8 mouse cellular contexts compared by ENCODE assay signal in genomic region chr11:78164924-78165760, GRCm38 (mm10). TPM values are rescaled to one million over a fixed set of nuclear protein-coding genes. Genes with fewer than 3 reads are reported as not detected.
DNase-seq lines count a peak whose midpoint lies in the region; ATAC-seq lines count a peak whose summit lies in the region.

Gene Traf4 (minus strand): TSS chr11:78165589.

- WGBS in limb, embryonic 11.5 days: under 1% methylated on average over 76 of the region's 78 CpGs
- under 1% methylated on average over 76 of the region's 78 CpGs for WGBS in midbrain, embryonic 12.5 days

- ATAC-seq in limb, embryonic 11.5 days (ENCODE audit: insufficient number of reproducible peaks, low FRiP score, low TSS enrichment, low read depth): peak; percentile 72
- peak; percentile 80 for ATAC-seq in midbrain, embryonic 12.5 days (ENCODE audit: low FRiP score, low read depth)

- intact Hi-C loops in gastrocnemius, postnatal 14 days (cut with DNase I; ENCODE audit: low total_unique reads): no loop called here

- H3K9ac ChIP-seq in limb, embryonic 11.5 days (ENCODE audit: low read length): peak within 1 kb of the TSS; percentile 98
- peak within 1 kb of the TSS; percentile 99 for H3K9ac ChIP-seq in midbrain, embryonic 12.5 days (replicated peaks)

- no peaks in the 10 kb centered on the region for H3K27me3 ChIP-seq in limb, embryonic 11.5 days (ENCODE audit: control insufficient read depth, insufficient read depth, low read length)
- H3K27me3 ChIP-seq in midbrain, embryonic 12.5 days: peaks cover 17% of the 10 kb centered on the region

- peak within 1 kb of the TSS; percentile 99 for H3K4me3 ChIP-seq in limb, embryonic 11.5 days (ENCODE audit: low read depth, low read length)
- H3K4me3 ChIP-seq in midbrain, embryonic 12.5 days: peak within 1 kb of the TSS; percentile 100

- peaks cover 23% of the 10 kb centered on the region for H3K4me1 ChIP-seq in limb, embryonic 11.5 days (ENCODE audit: control insufficient read depth, insufficient read depth, low read length)
- H3K4me1 ChIP-seq in midbrain, embryonic 12.5 days: peaks cover 27% of the 10 kb centered on the region

- H3K36me3 ChIP-seq in limb, embryonic 11.5 days (ENCODE audit: control insufficient read depth, insufficient read depth, low read length): peaks cover 18% of the 10 kb centered on the region
- peaks cover 27% of the 10 kb centered on the region for H3K36me3 ChIP-seq in midbrain, embryonic 12.5 days

- H3K4me2 ChIP-seq in limb, embryonic 11.5 days (ENCODE audit: low read depth, severe bottlenecking): peak within 1 kb of the TSS; percentile 61
- H3K4me2 ChIP-seq in midbrain, embryonic 12.5 days (replicated peaks): peak within 1 kb of the TSS; percentile 75

- H3K27ac ChIP-seq in limb, embryonic 11.5 days (replicated peaks; ENCODE audit: low read depth, low read length): peak within 1 kb of the TSS; percentile 99
- peak within 1 kb of the TSS; percentile 99 for H3K27ac ChIP-seq in midbrain, embryonic 12.5 days (replicated peaks)

- DNase-seq in layer of hippocampus, adult 18-20 months (ENCODE audit: low spot score in 2 of 2): peak; percentile 56 to 70
- no peak for DNase-seq in layer of hippocampus, adult 9-11 months
- peak; percentile 72 to 77 for DNase-seq in cerebellum, postnatal 36 days
- peak; percentile 87 for DNase-seq in gastrocnemius, postnatal 14 days
- DNase-seq in induced T-regulatory cell, adult 2 months (ENCODE audit: low read depth): peak; percentile 91
- DNase-seq in limb, embryonic 11.5 days (ENCODE audit: low spot score): peak; percentile 92
- DNase-seq in spleen, adult 12 weeks (ENCODE audit: low spot score): peak; percentile 78

- H3K9me3 ChIP-seq in limb, embryonic 11.5 days (ENCODE audit: control insufficient read depth, low read length): no peaks in the 10 kb centered on the region
- no peaks in the 10 kb centered on the region for H3K9me3 ChIP-seq in midbrain, embryonic 12.5 days

RNA-seq across cellular contexts. Expression of gene Traf4, which starts in this region (rescaled TPM):
- 1 to 10 TPM; 8.3 to 9.8 TPM for total RNA-seq in layer of hippocampus, adult 18-20 months (2021)
- 10 to 100 TPM in 1 of 2 experiments, 1 to 10 TPM in 1; 7.6 to 10.2 TPM for total RNA-seq in gastrocnemius, postnatal 14 days (2021)
- polyA plus RNA-seq in limb, embryonic 11.5 days (2014; fragmentation: Nextera tagmentation; extraction: Ambion mirVana): 92.6 and 114 TPM in 2 replicates
- polyA plus RNA-seq in midbrain, embryonic 12.5 days (2016; fragmentation: Nextera tagmentation; extraction: Ambion mirVana): 126 and 138 TPM in 2 replicates
